Mouse (Mus musculus) C2C12 (cell line): ENCODE measurements at regions not wholly inside any gene's neighbourhood (a gene's known extent, or its start where the extent isn't known, plus 50 kb on each side); places are given as distances from the start of the nearest gene placed in this dataset.

Experiments
- H3K27me3 ChIP-seq: one replicate; pipeline ENCODE4 v1.6.1; 2011; ENCODE audit not compliant: control insufficient read depth, insufficient read depth, insufficient read length
- H3K36me3 ChIP-seq: one replicate; pipeline ENCODE4 v1.6.1; 2011; ENCODE audit not compliant: control insufficient read depth, insufficient read depth
- H3K4me3 ChIP-seq: one replicate; pipeline ENCODE4 v1.5.1; 2011; ENCODE audit warnings: mild to moderate bottlenecking, control low read depth; ENCODE audit not compliant: poor library complexity, insufficient read depth, severe bottlenecking
- H3K79me2 ChIP-seq: one replicate; pipeline ENCODE4 v1.6.1; 2011; ENCODE audit not compliant: control insufficient read depth, insufficient read depth
- H3K79me3 ChIP-seq: one replicate; pipeline ENCODE4 v1.6.1; 2011; ENCODE audit warnings: low read depth, control low read depth
- H3ac ChIP-seq: one replicate; pipeline ENCODE3; 2011; ENCODE audit warnings: low read depth; ENCODE audit not compliant: control insufficient read depth, insufficient read length
- CEBPB ChIP-seq: IDR thresholded peaks from one replicate; pipeline ENCODE4 v1.6.1; 2011; ENCODE audit warnings: low read depth, mild to moderate bottlenecking, control low read depth, moderate library complexity
- CTCF ChIP-seq: IDR thresholded peaks from one replicate; pipeline ENCODE4 v1.5.1; 2011; ENCODE audit not compliant: control insufficient read depth, insufficient read depth, insufficient read length
- FOSL1 ChIP-seq: IDR thresholded peaks from one replicate; pipeline ENCODE4 v1.8.0; 2011; ENCODE audit warnings: mild to moderate bottlenecking, low read length; ENCODE audit not compliant: poor library complexity, insufficient read depth, severe bottlenecking
- MAX ChIP-seq: IDR thresholded peaks from one replicate; pipeline ENCODE4 v1.6.1; 2011; ENCODE audit warnings: mild to moderate bottlenecking, control low read depth
- MYOD1 ChIP-seq: IDR thresholded peaks from one replicate; pipeline ENCODE4 v1.6.1; 2011; ENCODE audit warnings: low read depth; ENCODE audit not compliant: control insufficient read depth, insufficient read length
- MYOG ChIP-seq: IDR thresholded peaks from one replicate; pipeline ENCODE4 v1.6.1; 2011; ENCODE audit not compliant: control insufficient read depth, insufficient read length; ENCODE audit errors: extremely low read depth
- USF1 ChIP-seq: IDR thresholded peaks from one replicate; pipeline ENCODE4 v1.6.1; 2011; ENCODE audit warnings: low read depth, mild to moderate bottlenecking, control low read depth, moderate library complexity

DNA sequence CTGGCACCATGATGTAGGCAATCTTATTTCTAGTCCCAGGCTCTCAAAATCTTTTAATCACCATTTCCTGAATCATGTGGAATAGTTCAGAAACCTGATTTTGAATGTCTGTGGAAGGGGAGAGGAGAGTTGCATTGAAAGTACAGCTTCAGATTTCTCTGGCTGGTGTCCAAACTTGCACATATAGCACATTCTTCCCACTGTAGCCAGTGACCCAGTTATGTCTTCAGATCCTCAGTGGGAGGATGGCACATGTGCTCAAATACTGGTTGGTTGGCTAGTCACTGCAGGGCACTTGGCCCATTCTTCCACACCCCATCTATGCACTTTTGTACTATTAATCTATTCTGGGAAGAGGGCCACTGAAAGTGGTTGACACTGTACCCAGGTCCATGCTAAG lies 434.3 kb upstream of the Tenm4 start:
- Histone ChIP-seq H3K27me3 (no peaks in the 10 kb centered on the region), H3K79me2 (no peaks in the 10 kb centered on the region), H3K36me3 (no peaks in the 10 kb centered on the region), H3ac (no peak overlapping the region), H3K4me3 (no peak overlapping the region), H3K79me3 (no peaks in the 10 kb centered on the region)
- no peak for TF ChIP-seq USF1
- no peak for TF ChIP-seq CEBPB
- no peak for TF ChIP-seq CTCF
- TF ChIP-seq FOSL1 = no peak
- TF ChIP-seq MYOG = no peak
- no peak for TF ChIP-seq MAX
- no peak for TF ChIP-seq MYOD1

DNA sequence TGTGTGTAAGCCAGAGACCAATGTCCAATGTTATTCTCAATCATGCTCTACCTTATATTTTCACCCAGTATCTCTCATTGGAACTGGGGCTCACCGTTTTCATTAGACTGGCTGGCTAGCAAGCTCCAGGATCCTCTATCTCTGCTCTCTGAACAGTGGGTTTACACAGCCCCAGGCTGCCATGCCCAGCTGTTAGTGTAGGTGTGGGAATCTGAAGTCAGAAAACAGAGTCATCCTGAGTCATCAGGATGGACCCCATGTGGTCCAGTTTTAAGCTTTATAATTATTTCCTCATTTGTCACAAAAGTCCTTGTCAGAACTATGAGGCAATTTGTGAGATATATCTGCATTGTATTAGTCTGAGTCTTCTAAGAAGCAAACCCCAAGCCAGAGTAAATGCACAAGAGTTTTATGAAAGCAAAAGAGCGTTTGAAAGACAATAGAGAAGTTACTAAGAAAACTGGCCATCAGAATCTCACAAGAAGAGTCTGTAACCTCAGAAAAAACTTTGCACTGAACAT lies 432.3 kb upstream of the Tenm4 start:
- H3K79me2 ChIP-seq = no peaks in the 10 kb centered on the region
- H3K79me3 ChIP-seq = no peaks in the 10 kb centered on the region
- H3K27me3 ChIP-seq = no peaks in the 10 kb centered on the region
- TF ChIP-seq FOSL1 (peak; percentile 55), USF1 (peak; percentile 44), MYOD1 (peak; percentile 82), CEBPB (peak; percentile 73), CTCF (no peak)
- H3ac ChIP-seq = no peak overlapping the region
- H3K36me3 ChIP-seq = no peaks in the 10 kb centered on the region
- H3K4me3 ChIP-seq = no peak overlapping the region

DNA sequence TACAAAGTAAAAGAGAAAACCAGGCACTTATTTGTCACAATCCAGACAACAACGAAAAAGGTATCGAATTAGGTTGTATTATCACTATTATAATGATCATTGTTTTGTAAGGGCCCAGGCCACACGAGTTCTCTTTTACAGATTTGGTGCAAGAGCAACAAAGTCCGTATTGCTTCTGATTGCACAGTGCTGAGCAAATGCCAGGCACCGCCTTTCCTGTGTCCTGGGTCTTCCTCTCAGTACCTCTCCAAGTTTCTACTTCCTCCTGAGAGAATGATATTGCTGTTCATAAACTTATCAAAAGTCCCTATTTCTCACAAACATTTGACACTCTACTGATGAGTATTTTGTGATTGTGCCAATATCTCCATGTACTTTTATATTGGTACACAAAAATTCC lies 431.3 kb upstream of the Tenm4 start:
- no peak for TF ChIP-seq MYOG
- no peak for TF ChIP-seq FOSL1
- no peak for TF ChIP-seq USF1
- TF ChIP-seq CTCF = no peak
- no peak for TF ChIP-seq MAX
- no peak for TF ChIP-seq MYOD1
- no peak for TF ChIP-seq CEBPB
- Histone ChIP-seq H3K27me3 (no peaks in the 10 kb centered on the region), H3K79me2 (no peaks in the 10 kb centered on the region), H3K36me3 (no peaks in the 10 kb centered on the region), H3K79me3 (no peaks in the 10 kb centered on the region), H3ac (no peak overlapping the region), H3K4me3 (no peak overlapping the region)

DNA sequence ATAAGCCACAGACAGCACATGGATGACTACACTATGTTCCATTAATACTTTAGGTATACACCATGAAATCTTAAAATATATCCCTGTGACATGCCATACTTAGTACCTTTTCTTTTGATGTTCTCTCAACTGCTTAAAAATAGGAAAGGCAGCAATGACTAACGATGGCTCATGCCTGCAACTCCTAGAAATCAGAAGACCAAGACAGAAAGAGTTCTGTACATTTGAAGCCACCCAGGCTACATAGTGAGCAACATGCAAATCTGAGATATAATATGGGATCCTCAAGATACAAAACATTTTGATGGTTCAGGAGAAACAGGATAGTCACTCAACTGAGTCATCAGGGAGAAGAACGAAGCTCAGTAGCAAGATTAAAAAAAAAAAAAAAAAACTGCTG lies 412.7 kb upstream of the Tenm4 start:
- no peaks in the 10 kb centered on the region for H3K36me3 ChIP-seq
- H3K79me3 ChIP-seq = no peaks in the 10 kb centered on the region
- TF ChIP-seq MYOG = no peak
- no peak for TF ChIP-seq USF1
- H3K4me3 ChIP-seq = no peak overlapping the region
- H3K79me2 ChIP-seq = no peaks in the 10 kb centered on the region
- no peaks in the 10 kb centered on the region for H3K27me3 ChIP-seq
- H3ac ChIP-seq = no peak overlapping the region

DNA sequence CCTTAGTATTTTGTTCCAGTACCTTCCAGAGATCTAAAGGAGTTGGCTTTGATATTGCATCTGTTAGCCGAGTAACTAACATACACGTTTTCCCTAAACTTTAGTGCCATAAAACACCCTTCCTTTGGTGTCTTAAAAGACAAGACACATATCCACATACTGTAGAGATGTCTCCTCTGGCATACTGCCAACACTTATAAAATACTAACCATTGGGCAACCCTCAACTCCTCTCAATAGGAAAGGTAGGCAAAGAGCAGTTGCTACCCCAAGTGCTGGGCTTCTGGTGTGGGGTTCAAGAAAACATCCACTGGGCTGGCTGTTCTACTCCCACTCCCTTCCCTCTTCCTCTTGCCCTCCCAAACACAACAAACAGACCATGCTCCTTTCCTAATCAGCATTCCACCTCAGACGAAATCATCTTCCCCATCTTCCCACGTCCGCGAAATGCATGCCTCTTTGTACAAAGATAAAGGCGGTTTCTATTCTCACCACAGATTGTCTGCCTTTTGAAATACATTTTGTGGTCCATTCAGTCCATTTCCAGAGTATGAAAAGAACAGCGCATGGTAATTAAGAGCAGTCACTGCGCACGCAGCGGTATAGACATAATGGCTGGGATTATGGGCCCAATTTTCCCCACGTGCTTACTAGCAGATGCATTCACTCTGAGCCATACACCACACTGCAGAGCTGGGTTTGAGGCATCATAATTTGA lies 409.9 kb upstream of the Tenm4 start:
- Histone ChIP-seq H3K27me3 (no peaks in the 10 kb centered on the region), H3K79me3 (no peaks in the 10 kb centered on the region), H3ac (no peak overlapping the region), H3K4me3 (no peak overlapping the region), H3K36me3 (no peaks in the 10 kb centered on the region), H3K79me2 (no peaks in the 10 kb centered on the region)
- no peak for TF ChIP-seq CTCF
- no peak for TF ChIP-seq MYOG
- TF ChIP-seq FOSL1 = no peak
- no peak for TF ChIP-seq MYOD1
- no peak for TF ChIP-seq CEBPB
- no peak for TF ChIP-seq USF1
- TF ChIP-seq MAX = no peak
